Mouse (Mus musculus) cerebellum, postnatal 36 days (tissue): Measurements from ENCODE around the gene Ano10.

ENCODE experiments used
- DNase-seq, 2 experiments: peaks; one replicate each; pipeline ENCODE4 v3.0.0; 2021 to 2022; ENCODE audit warnings: mixed read lengths in 2 of 2

The Ano10 gene

DNA sequence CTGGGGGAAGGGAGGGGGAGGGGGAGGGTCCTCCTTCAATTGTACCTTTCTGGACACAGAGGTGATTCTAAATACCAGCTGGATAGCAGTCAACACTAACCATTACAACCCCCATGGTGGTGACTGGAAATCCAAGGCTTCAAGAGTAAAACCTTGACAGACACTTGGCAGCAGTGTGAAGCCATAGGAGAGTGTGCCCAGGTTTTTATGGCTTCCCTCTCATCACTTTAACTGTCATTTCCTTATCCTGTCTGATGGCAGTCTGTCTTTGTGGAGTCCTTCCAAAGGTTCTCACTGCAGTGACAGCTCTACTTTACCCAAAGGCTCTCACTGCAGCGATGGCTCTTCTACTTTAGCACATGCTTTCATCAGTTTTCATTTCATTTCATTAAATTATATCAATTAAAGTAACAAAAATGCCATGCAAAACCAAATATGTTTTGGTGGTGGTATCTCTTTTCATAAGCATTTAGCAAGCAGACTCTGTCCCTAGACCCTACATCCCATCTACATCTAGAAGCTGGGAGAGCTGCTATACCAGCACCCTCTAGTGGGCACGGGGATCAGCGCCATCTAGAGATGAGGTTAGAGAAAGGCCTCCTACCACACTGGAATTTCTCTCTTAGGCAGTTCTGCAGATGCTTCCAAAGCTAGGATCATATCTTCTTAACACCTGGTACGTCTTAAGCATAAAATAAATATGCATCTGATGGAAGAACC lies 50.0 kb downstream of the Ano10 start:
- peak; percentile 69 to 73 for DNase-seq

DNA sequence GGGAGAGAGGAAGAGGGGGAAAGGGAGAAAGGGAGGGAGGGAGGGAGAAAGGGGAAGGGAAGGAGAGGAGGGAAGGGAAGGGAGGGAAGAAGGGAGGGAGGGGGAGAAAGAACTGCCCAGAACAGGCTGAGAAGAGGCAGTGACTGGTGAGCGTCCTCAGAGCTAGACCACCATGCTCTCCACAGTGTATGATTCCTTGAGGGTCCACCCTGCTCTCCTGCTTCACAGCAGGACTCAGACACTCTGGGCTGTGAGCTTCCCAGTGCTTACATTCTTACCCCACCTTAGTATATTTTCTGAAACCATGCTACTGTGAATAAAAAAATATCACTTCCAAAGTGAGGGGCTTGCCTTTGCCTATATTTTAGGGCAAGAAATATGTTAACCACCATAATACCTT lies 50.9 kb downstream of the Ano10 start:
- no peak for DNase-seq

DNA sequence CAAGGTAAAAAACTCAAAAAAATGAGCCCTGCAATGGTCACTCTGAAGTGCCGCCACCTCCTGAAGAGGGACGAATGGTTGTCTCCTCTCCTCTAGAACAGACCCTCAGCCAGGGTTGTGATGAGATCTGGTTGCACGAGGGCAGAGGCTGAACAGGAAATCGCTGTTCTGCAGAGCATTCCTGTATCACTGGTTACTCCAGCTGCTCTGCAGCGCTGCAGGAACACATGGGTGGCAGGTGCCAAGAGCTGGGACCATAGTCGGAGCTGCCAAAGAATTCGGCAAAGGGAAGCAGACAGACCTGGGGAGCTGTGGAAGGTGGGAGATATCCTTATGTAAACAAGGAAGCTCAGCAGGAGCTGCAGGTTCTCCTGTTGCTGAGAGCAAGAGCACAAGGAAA lies 51.4 kb downstream of the Ano10 start:
- DNase-seq: no peak

DNA sequence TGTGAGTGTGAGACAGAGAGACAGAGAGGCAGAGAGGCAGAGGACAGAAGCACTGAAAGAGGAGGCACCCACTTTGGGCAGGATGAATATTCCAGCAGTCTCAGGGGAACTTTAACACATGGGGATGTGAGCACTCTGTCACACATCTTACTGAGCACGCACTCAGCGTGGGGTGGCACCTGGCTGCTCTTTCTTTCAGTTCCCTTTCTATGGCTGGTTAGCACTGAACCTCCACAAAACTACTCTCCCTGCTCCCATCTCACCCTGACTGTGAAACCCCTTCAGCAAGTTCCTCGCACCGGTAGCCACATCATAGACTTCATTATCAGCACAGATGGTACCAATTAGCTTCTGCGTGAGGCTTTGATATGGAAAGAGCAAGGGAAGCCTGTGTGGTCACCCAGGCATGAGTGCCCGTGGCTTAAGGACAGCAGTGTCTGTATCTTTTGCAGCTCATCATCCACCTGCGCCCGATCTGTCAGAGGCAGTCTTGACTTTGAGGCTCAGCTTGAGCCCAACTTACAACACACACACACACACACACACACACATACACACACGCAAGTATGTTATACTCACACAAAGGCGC lies 52.3 kb downstream of the Ano10 start:
- DNase-seq: no peak

DNA sequence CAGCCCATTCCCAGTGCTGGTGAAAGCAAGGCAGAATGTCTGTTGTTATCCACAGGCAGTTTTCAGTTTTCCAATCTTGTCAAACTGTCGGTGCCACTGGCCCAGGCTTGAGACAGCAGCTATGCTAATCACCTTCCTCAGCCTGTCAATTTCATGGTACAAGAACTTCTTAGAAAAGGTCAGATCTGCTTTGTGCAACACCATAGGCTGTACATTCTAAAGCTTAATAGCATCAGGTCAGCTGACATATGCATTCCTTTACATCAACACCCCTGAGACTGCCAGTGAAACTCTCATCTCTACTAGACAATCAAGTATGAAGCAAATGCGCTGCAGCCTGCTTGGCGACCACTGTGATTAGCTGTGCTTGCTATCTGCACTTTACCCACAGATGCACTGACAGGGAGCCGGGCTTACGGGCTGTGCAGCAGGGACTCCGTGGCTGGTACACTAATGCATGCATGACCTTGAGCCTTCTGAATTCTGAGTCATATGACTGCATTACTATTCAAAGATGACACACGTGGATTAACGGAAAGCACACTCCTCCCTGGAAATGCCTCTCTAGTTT lies 53.5 kb downstream of the Ano10 start:
- no peak for DNase-seq

DNA sequence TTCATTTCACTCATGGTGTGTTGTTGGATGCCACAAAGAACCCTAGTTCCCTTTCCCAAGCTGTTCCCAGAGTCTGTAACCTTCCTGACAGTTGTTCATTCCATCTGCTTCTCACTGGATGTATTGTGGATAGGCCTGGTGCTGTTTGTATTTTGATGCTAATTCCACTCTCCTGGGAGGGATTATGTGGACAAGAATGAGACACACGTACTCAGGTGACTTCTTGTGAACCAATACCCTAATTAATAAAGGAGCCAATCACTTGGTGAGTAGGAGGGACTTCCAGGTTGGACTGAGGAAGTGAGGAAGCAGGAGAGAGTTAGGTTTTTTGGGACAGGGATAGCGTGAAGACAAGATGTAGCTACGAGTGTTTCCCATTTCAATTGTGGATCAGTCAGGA lies 59.5 kb downstream of the Ano10 start:
- no peak for DNase-seq

DNA sequence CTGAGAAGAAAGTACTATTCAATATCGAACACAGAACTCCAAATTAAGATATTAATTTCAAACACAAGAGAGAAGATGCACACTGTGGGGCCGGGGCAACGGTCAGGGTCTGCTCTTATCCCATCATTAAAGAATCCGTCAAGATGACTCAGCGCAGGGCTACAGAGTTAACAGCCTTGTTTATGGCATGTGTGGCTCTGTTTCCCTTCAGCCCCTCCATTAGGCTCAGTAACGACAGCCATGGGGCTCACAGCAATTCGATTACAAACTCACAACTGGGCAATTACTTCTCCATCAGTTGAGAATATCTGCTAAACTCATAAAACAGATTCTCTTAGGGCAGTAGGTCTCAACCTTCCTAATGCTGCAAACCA lies 60.3 kb downstream of the Ano10 start:
- no peak for DNase-seq

DNA sequence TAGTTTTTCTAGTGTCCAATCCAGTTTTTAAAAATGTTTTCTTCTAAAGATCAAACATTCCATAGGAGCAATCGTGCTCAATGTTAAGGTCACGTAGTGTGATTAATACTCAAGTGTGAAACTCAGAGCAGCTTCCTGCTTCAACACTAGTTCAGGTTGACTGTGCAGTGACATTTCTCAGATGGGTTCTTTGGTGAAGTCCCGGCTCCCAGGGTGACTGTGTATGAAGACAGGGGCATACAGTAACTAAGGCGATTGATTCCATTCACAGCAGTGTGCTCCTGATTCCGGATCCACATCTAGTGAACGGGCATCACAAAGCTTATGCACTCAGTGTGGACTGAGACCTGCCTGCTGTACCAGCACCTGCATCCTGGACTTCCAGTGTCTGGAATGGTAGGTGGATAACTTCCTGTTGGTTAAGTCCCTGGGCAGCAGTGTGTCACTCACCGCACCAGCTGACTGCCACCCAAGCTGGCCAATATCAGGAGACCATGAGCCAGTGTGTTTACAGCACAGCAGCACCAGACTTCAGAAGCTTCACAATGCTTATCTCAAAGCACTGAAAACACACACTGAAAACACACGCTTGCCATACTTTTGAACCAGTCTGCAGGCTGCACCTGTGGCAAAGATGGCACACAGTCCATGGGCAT lies 60.8 kb downstream of the Ano10 start:
- DNase-seq: no peak

DNA sequence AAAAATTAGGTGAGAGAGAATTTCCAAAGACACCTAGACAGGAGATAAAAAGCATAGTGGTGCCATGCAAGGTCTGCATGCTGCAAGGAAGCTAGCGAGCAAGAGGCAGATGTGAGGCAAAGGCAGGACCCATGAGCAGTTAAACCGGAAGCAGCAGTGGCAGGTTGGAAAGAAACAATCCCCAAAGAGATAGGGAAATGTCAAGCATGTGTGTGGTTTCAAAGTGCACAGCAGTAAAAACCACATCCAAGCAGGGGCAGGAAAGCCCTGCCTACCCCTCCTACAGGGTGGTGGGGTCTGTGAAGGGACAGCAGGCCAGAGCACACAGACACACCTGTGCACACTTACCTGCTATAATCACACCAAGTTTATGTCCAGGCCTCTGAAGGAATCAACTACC lies 61.3 kb downstream of the Ano10 start:
- no peak for DNase-seq

DNA sequence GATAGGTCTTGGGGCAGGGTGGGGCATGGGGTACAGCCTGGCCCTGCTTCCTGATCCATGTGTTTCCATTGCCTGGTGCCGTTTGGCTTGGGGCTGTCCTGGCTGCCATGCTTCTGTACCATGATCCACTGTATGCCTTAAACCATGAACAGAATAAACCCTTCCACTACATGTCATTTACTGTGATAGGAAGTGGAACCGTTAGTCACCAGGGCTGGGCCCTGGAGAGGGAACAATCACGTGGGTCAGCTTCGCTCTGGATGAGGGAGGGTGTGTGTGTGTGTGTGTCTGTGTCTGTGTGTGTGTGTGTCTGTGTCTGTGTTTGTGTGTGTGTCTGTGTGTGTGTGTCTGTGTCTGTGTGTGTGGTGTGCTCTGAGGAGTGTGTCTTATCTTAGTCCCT lies 63.5 kb downstream of the Ano10 start:
- DNase-seq: no peak

DNA sequence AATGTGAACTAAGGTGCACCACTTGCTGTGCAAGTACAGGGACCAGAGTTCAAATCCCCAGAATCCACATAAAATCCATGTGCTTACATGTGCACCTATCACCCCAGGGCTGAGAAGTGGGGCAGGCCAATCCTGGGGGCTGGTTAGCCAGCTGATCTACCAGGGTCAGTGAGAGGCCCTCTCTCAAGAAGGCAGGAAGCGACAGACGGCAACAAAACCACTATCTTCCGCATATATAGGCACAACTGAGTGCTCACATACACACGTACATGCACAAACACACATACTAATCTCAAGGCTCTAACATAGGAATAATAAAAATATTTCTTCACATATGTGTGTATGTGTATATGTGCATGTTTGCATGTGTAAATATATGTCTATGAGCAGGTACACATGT lies 67.8 kb downstream of the Ano10 start:
- DNase-seq: no peak

DNA sequence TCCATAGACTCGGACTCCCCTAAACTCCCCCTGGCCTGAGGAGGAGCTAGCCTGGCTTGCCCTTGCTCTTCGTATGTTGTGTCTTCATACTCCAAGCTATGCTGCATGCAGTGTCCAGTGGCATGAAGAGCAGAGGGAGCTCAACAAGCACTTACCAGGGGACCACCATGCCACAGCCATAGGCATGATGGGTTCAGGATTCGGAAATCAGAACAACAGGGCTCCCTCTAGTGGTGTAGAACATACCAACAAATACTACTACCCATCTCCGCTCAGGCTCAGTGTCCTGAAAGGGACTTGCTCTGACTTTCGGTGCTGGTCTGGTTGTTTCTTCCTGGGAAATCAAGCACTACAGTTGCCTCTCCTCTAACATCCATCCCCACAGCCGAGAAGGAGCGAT lies 68.9 kb downstream of the Ano10 start:
- DNase-seq: peak in 1 of 2 experiments; percentile 43

DNA sequence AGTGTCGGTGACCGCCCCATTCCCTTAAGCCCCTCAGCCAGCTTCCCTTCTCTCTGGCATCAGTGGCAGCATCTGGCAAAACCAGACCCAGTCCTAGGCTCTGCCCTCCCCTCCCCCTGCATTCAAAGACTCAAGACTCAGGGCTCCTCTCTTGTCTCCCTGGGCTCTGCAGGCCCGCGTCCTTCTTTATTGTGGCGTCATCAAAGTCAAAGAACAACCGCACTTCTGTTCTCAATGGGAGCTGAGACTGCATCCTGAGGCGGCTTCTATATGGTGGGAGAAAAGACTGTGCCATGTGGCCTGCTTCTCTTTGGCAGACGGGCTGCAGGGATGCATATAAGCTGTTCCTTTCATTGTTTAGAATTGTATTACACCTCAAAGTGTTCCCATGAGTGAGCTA lies 71.2 kb downstream of the Ano10 start:
- DNase-seq: no peak

DNA sequence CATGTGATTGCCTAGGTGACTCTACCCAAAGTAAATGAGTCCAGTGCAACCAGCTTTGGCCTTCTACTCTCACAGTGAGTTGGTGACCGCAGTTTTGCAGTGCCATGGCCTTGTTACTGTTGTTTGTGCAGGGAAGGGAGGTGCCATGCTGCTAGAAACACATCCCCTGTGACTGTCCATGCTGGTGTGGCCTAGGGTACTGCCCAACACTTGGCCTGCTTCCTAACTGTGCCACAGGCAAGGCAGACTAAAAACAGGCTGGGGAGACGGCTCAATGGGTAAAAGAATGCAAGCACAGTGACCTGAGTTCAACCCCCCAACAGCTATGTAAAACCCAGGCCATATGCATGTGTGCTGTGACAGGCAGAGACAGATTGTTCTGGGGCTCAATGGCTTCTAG lies 74.3 kb downstream of the Ano10 start:
- DNase-seq: no peak

DNA sequence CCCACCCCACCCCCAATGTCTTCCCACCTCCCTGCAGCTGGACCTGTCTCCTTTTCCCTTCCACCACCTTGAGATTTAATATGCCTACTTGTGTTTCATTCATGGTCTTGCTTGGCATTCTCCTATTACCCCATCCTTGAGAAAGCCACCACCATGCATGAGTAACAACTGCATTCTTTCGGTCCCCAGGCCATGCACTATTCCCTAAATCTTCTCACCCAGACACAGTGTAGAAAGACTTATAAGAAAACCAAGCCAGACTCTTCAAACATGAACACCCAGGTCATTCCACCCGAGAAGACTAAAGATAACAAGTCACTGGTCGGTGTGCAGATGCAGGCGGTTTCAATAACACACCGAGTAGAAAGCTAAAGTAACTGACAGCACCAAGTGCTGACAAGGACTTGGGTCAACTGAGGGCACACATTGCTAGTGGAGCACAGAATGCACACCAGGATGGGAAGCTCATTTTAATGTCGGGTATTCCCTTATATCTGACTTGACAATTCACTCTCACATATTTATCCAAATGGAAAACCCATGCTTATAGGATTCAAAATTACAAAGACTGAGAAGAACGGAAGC lies 77.2 kb downstream of the Ano10 start:
- no peak for DNase-seq

DNA sequence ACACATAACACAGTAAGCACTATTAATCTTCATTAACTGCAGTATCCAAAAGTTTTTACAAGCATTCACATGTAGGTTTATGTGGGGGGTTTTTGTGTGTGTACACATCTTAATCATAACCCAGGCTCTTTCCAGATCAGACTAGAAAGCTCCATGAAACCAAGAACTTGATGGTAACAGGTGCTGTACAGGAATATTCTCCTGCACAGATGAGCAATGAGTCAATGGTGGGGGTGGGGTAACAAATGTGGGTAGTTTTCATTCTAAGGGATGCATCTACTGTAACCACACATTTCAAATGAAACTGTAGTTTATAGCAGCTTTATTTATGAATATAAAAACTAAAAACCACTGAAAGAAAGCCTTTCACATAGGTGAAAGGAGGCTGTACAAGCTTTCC lies 79.1 kb downstream of the Ano10 start:
- no peak for DNase-seq

DNA sequence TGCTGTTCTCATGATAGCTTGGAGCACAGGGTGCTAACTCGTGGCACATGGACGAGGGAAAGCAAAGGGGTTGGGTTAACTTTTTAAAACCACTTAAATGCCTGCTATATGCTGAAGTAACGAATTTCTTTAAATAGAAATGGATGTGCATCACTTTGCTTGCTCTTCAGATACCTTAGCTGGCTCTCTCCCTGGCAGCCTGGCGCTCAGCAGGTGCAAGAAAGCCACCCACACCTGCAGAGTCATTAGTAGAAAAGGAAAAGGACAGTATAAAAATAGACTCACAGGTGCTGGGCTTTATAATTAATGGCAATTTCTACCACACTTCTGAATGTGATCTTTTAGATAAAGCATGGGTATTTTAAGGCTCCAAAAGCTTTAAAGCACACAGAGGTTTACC lies 85.9 kb downstream of the Ano10 start:
- no peak for DNase-seq

DNA sequence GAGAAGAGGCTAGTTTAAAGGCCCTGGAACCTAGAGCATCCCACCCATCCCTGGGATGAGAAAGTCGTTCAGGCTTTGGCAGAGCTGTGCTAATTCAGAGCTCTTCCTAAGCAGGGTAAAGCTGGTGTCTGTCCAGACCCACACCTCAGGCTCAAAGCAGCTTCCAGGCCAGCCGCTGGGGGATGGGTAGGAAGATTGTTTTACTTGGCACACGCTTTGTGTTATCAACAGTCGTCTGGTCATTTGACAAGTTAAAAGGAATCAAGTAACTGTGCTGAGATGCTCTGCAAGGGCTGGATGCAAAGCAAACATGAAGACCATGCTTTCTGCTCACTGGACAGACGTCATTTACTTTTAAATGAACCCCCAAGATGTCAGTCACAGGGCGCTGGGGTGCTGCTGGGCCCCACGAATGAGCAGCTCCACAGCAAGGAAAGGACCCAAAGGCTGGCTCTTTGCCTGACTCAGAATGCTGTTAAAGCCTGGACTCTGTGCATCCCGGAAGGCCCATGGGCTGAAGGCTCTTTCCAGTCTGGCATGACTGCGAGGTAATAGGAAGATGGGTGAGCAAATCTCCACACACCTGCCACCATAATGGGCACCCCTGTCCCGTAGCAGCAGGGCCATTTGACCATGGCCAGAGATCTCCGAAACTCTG lies 88.6 kb downstream of the Ano10 start:
- DNase-seq: no peak

DNA sequence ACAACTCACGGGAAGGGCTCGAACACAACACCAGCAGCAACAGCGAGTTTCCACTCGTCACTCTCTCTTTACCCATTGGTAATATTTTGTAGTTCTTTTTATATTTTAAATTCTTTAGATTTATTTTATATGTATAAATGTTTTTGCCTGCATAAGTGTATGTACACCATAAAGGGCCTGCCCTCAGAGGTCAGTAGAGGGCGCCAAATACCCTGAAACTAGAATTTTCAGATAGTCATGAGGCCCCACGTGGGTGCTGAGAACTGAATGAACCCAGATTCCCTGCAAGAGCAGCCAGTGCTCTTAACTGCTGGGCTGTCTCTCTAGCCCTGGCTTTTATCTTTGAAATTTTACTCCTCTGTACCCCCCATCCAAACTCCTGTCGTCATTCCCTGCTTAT lies 89.7 kb downstream of the Ano10 start:
- DNase-seq: no peak

DNA sequence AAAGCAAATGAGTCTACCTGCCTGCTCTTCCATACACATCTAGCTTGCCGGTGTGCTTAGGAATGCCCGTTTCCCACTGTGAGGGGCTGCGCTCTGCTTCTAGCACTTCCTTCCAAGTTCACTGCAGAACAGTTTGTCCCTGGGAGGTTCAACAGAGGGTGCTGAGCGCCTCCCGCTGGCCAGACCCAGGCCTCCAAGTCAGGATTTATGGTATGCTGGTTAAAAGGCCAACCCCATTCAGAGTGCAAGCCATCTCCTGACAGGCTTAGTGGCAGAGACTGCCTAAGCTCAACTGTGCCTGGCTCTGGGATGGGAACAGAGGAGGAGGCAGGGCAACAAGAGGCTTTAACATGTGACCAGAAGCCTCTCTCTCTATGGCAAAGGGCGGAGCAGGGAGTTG lies 95.0 kb downstream of the Ano10 start:
- DNase-seq: peak; percentile 67 to 68

DNA sequence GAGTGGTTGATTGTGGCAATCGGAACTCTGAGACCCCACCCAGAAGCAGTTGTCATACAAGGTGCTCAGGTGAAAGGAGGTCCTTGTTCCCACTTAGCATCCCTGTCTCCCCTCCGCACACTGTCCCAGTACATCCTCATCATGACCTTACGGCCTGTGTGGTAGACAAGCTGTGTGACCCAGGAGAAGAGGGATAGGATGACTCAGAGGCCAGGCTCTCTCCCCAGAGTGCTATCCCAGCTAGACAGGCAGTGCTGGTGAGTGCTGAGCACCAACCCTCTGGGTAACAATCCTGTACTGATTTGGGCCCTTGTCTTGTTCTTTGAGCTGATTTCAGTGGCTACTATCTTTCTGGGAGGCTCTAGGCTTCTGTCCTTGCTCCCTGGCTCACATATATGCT lies 95.6 kb downstream of the Ano10 start:
- DNase-seq: no peak

DNA sequence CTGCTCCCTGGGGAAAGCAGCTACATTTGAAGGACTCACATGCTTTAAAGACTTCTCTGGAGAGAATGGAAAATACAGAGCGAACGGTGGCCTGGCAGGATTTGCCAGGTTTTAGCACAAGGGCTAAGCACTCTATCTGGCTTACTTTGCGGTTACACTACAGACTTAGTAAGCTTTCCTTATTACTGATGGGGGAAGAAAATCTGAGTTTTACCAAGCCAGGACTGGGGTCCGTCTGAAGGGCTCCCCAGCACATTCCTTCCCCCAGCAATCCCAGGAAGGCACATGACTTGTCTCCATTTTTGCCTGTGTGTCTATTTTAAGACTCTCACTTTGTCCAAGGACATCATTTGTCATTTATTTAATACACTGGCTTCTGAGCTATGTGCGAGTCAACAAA lies 97.2 kb downstream of the Ano10 start:
- no peak for DNase-seq

DNA sequence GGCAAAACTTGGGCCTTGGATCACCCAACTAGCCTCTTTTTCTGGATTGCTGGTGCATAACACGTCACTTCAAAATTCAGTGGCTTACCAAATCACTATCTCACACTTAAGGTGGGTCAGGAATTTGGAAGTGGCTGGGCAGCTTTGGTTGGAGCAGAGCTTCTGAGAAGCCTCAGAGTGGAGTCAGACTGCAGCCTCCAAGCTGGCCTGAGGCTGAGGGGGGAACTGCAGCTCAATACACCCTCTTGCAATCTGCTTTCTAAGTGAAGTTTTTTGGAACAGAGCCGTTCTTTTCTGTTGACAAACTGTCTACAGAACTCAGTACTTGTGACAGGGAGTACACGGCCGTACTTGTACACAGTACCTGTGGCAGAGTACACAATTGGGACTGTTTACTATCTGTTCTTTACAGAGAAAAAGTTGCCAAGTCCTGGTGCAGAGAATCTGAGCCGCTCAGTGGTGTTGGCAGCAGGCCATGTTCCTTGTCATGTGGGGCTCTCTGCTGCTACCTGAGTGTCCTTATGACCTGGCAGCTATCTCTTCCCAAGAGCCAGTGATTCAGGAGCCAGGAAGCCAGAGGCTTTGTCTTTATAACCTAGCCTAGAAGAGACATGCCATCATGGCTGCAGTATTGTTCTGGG lies 99.1 kb downstream of the Ano10 start:
- DNase-seq: peak; percentile 81 to 83
